Mouse (Mus musculus) frontal cortex, adult 2 months (tissue): ENCODE results near the gene Gpr37l1. TPM values are rescaled to one million over a fixed set of nuclear protein-coding genes. Genes with fewer than 3 reads are reported as not detected.

Experiments
- DNase-seq, 2 experiments: peaks; one replicate each; pipeline ENCODE4 v3.0.0; 2022; ENCODE audit warnings: low spot score in 1 of 2; ENCODE audit errors: extremely low spot score in 1 of 2
- polyA plus RNA-seq: library from polyadenylated mRNA; depleted of rRNA; stranded (reverse); fragments of >200 nt; gene quantifications from 2 replicates; pipeline ENCODE4 v1.2.3, GENCODE M21; 2012

Gene Gpr37l1
- polyA plus RNA-seq, 1 experiment = 265 TPM

- no peak for DNase-seq
These were observed 15.5 kb upstream of the Gpr37l1 start for GRCm38 (mm10) chr1:135182975-135183374.

DNA sequence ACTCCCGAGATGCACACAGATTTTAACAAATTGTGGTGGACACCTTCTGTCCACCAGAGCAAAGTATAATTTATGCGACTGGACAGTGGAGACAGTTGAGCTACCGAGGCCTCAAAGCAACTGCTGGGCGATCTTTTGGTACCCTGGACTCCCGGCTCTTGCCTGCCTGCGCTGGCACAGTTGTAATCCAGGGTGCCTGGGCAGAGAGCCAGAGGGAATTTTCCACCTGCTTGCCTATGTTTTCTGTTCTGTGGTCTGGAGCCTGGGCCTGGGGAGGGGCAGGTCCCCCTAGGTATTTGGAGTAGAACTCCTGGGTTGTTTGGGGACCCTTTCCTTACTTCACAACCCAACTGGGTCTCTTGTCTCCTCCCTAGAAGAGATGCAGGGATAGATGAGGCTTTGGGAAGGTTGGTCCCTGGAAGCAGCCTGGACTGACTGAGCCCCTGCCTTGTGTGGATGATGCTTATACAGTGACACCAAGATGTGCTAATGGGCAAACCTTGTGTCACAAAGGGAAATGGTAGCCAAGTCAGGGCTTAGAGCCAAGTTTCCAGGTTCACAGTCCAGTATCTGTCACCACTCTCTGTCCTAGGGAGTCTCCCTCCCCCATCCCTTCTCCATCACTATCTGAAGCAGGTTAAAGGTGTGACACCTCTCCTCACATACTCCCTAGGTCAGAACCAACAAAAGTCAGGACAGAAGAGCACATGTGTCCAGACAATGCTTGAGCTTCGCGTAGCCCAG lies 14.6 kb upstream of the Gpr37l1 start:
- no peak for DNase-seq

DNA sequence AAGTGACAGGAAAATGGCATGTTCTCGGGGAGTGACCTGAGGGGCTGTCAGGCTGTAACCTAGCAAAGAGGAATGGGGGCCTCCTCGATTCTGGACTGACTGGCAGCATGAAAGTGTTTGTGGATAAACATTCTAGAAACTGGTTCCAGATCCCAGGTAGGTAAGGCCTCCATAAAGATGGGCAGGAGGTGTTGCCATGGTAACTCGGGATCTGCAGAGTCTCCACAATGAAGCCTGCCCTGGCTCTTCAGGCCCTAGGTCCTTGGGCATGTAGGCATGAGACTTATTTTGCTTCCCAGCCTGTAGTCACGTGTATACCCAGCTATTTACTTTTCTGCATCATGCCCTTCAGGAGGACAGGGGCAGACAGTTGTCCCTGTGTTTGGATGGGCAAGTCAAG lies 13.8 kb upstream of the Gpr37l1 start:
- DNase-seq = no peak

GRCm38 (mm10) chr1:135180830-135181229 lies 13.3 kb upstream of the Gpr37l1 start:
- DNase-seq = no peak

DNA sequence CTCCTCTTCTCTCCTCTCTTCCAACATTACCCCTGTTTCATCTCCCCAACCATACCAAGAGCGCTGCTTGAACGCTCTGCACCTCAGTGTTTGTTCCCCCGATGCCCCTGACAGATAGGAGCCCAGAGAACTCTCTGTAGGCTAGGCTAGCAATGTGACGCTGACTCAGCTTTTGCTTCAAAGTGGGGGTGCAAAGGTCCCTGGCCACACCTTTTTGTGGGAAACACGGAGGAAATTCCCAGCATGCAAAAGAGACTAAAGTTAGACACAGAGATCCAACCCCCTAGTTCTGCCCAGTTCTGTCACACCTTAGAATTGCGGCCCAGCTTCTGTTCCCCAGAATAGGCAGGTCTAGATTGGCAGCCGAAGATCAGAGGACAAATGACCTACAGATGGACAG lies 11.4 kb upstream of the Gpr37l1 start:
- no peak for DNase-seq

DNA sequence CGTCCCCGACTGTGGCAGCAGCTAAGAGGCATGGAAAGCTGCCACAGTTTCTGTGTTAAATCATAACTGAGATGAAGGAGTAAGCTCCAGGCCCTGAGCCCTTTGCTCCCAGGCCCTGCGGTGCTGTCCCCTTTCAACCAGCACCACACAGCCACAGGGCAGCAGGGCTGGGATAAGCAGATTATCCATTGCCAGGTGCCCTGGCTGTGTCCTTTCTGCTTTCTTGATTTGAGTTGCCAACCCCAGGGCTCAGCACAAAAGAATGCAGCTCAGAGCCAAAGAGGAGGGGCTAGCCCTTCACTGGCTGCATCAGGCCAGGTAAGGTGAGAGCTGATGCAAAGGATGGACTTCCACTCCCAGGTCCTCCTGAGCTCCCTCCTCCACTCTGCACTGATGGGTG lies 10.2 kb upstream of the Gpr37l1 start:
- DNase-seq = no peak

GRCm38 (mm10) chr1:135175176-135175575 lies 7.7 kb upstream of the Gpr37l1 start:
- DNase-seq = no peak

- DNase-seq = no peak
These were observed 5.8 kb upstream of the Gpr37l1 start for GRCm38 (mm10) chr1:135173311-135173710.

GRCm38 (mm10) chr1:135171984-135172383 lies 4.5 kb upstream of the Gpr37l1 start:
- DNase-seq = peak in 1 of 2 experiments; percentile 85

GRCm38 (mm10) chr1:135171202-135171601 lies 3.7 kb upstream of the Gpr37l1 start:
- DNase-seq = no peak

DNA sequence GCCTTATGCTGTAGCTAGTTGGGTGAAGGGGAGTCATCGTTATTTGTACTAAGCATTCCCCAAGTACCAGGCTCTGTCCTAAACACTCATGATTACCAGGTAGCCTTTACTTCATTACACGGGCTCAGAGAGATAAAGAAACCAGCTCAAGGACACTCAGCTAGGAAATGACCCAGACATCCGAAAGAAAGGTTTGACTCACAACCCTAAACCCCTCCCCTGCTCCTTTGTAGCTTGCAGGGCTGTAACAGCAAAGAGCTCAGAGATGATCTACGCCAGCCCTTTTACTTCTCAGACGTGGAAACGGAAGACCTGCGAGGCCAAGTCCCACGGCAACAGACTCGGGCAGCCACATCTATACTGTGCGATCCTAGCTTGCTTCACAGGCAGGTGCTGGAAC lies 2.8 kb upstream of the Gpr37l1 start:
- no peak for DNase-seq

DNA sequence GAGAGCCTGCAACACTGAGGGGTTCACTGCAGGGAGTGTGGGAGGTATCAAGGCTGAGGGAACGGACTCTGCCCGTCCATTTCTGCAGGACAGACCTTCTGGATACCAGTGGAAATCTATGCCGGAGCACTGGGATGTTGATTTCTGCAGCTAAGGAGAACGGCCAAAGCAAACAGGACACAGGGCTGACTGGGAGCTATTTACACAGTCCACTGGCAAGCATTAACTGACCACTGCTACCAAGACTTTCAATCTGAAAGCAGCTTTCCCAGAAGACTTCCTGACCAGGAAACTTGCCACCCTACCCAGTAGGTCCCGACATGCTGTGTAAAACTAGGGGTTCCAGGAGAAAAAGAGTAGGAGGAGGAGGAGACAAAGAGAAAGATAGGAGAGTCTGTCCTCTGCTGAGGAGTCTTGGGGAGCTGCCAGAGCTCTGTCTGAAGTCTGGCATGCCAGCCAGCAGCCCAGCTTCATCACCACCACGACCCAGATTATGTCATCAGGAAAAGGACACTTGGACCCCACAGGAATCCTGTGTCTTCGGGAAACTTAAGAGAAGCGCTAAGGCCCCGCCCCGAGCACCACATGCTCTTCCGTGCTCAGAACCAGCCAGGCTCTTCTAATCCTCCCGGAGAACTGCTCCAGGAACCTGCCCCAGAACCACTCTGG lies 2.2 kb upstream of the Gpr37l1 start:
- DNase-seq = no peak

DNA sequence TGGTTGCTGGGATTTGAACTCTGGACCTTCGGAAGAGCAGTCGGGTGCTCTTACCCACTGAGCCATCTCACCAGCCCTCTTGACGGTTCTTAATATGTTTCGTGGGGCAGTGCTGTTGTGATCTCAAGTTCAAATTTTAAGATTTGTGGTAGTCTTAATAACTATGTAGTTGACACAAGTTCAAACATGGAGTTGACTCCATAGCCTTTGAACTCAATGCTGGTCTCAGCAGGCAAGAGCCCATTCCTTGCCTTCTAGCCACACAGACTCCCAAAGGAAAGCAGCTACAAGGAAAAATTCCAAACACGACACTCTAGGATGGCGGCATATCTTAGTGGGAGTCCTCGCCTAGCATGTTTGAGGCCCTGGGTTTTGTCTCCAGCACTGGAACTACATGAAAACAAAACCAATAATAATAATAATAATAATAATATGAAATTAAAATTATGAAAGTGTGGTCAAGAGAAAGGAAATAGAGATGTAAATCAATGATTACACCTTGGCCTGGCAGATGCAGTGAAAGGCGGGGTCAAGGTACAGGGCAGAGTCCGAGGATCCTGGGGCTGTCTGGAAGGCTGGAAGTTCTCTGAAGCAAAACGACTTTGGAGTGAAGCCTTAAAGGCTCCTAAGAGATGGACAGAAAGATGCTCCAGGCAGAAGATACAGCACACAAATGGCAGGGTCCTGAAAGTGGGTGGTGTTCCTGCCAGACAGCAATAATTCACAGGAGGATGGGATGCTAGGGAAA lies 1.1 kb upstream of the Gpr37l1 start:
- no peak for DNase-seq

- DNase-seq = peak; percentile 48 to 69
These were observed 4.8 kb downstream of the Gpr37l1 start for GRCm38 (mm10) chr1:135162720-135163119.

- peak in 1 of 2 experiments; percentile 34 for DNase-seq
These were observed 7.0 kb downstream of the Gpr37l1 start for GRCm38 (mm10) chr1:135160411-135161050.

DNA sequence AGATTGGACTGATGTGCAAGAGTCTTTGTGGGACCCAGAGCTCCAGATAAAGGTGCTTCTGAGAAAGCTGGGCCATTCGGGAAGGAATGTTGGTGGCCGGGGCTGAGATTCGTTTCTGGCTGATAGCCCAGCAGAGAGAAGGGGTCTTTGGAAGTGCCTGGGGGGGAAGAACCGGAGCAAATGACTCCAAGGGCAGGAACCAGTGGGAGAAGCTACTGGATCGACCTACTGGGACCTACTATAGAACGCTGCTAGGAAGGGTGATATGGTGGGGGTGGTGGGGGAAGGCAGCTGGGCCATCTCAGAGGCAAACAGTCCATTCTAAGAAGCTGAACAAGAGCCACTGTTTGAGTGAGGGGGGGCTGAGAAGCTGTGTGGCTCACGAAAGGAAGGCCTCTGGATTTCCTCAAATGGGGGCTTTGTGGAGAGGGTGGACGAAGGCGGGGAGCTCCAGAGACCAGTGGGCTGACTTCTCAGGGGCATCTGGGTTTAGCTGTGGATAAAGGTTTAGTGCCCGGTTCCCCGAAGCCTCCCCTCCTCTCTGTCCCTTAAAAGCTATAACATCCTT lies 7.8 kb downstream of the Gpr37l1 start:
- DNase-seq = no peak

DNA sequence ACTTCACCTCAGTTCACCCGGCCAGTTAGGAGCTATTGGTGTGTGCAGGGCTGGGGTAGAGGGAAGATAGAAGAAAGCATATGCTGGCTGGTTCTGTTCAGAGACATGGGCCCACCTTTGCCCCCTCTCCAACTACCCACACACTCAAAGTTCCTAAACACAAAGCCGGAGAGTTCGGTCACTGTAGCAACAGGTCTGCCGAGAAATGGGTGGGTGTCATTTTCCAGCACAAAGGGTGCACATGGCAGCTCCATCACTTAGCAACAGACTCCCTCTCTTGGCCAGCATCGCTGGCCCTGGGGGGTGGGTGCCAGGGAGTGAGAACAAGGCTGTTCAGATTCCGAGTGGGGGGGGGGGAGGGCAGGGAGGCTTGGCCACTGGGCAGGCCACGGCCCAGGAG lies 8.4 kb downstream of the Gpr37l1 start:
- DNase-seq = peak in 1 of 2 experiments; percentile 58

GRCm38 (mm10) chr1:135158633-135159032 lies 8.8 kb downstream of the Gpr37l1 start:
- peak in 1 of 2 experiments; percentile 61 for DNase-seq

DNA sequence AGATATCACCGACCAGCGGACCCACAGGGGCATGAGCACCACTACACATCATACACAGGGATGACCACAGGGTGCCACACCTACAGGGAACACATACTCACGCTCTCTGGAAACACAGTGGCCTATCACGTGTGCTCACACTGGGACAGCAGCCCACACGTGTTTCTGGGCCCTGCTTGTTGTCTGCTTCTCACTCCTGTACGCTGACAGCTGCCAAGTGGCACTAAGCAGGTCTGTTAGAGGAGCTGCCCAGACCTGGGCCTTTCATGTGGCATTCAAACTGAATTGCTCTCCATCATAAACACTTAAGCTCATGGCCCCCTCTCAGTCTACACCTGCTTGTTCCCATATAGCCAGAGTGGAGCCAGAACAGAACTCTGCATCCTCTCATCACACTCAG lies 11.2 kb downstream of the Gpr37l1 start:
- DNase-seq = no peak

DNA sequence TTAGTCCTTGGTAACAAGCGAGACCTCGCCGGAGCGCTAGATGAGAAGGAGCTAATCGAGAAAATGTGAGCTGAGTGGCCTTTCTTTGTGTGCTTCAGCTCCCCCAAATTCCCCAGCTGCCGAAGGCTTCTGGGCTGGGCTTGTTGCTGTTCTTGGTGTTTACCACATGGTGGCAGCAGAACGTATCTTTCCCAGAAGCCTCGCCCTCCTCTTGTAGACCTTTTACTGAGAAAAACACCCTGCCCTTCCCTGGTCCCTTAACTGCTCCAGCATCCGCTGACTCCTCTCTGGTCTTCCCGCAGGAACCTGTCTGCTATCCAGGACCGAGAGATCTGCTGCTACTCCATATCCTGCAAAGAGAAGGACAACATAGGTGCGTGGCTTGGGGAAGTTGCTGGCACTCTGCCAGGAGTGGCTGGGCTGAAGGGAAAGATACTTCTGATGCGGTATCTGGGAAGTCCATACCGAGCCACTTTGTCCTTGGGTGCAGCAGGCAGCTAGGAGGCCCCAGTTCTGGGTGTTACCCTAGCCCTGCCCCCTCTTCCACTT lies 13.0 kb downstream of the Gpr37l1 start:
- peak; percentile 78 to 94 for DNase-seq
